Mouse (Mus musculus) midbrain, embryonic 16.5 days (tissue): ENCODE data around the gene Pim1. TPM values are rescaled to one million over a fixed set of nuclear protein-coding genes. Genes with fewer than 3 reads are reported as not detected.
"Not testable (repeated sequence)": the region's sequence is repeated elsewhere in the genome, so short reads cannot be mapped to it uniquely, and the experiment has no call there.

ENCODE experiments used
- ATAC-seq: fragments of 200-750 bp; cut with Nextera tagmentation; 2 replicates; pipeline ENCODE4 v1.8.0; 2017; ENCODE audit warnings: moderate TSS enrichment
- H3K27ac ChIP-seq: fragments of 300-500 bp; sonication (generic); 2 replicates; pipeline ENCODE4 v1.5.1; 2014; ENCODE audit warnings: mild to moderate bottlenecking, low read length, mixed read lengths
- H3K27me3 ChIP-seq: fragments of 300-500 bp; sonication (generic); 2 replicates; pipeline ENCODE4 v1.6.1; 2014; ENCODE audit warnings: low read depth, low read length, mixed read lengths; ENCODE audit not compliant: control insufficient read depth, insufficient read depth
- H3K36me3 ChIP-seq: fragments of 300-500 bp; sonication (generic); 2 replicates; pipeline ENCODE4 v1.6.1; 2014; ENCODE audit warnings: mild to moderate bottlenecking, low read length, moderate library complexity, mixed read lengths; ENCODE audit not compliant: control insufficient read depth, insufficient read depth
- H3K4me1 ChIP-seq: fragments of 300-500 bp; sonication (generic); 2 replicates; pipeline ENCODE4 v1.6.1; 2014; ENCODE audit warnings: mild to moderate bottlenecking, low read length, mixed read lengths; ENCODE audit not compliant: control insufficient read depth, insufficient read depth
- H3K4me2 ChIP-seq: fragments of 300-500 bp; sonication (generic); 2 replicates; pipeline ENCODE4 v1.6.1; 2014; ENCODE audit warnings: mild to moderate bottlenecking, low read length, mixed read lengths
- H3K4me3 ChIP-seq: fragments of 300-500 bp; sonication (generic); 2 replicates; pipeline ENCODE4 v1.5.1; 2014; ENCODE audit warnings: low read depth, mild to moderate bottlenecking, low read length, moderate library complexity, mixed read lengths
- H3K9ac ChIP-seq: fragments of 300-500 bp; sonication (generic); 2 replicates; pipeline ENCODE4 v1.6.1; 2014; ENCODE audit warnings: low read depth, low read length, mixed read lengths
- H3K9me3 ChIP-seq: fragments of 300-500 bp; sonication (generic); replicated peaks from 2 replicates; pipeline ENCODE4 v1.6.1; 2014; ENCODE audit warnings: mild to moderate bottlenecking, low read length, mixed read lengths; ENCODE audit not compliant: control insufficient read depth, poor library complexity, severe bottlenecking
- WGBS: fragments of 180-500 bp; shearing (Covaris S2); extraction: QIAGEN DNeasy Blood & Tissue Kit; methylation state at CpG from one replicate; pipeline ENCODE4 v1.1.7; 2014; 5-methylcytosine and 5-hydroxymethylcytosine counted together
- polyA plus RNA-seq: library from polyadenylated mRNA; unstranded; fragments of >200 nt; fragmentation: Nextera tagmentation; extraction: Ambion mirVana; gene quantifications from 2 replicates; pipeline ENCODE4 v1.2.1, GENCODE M21; 2015

Gene Pim1
- polyA plus RNA-seq, 1 experiment from 2014 or later = 7.3 TPM

DNA sequence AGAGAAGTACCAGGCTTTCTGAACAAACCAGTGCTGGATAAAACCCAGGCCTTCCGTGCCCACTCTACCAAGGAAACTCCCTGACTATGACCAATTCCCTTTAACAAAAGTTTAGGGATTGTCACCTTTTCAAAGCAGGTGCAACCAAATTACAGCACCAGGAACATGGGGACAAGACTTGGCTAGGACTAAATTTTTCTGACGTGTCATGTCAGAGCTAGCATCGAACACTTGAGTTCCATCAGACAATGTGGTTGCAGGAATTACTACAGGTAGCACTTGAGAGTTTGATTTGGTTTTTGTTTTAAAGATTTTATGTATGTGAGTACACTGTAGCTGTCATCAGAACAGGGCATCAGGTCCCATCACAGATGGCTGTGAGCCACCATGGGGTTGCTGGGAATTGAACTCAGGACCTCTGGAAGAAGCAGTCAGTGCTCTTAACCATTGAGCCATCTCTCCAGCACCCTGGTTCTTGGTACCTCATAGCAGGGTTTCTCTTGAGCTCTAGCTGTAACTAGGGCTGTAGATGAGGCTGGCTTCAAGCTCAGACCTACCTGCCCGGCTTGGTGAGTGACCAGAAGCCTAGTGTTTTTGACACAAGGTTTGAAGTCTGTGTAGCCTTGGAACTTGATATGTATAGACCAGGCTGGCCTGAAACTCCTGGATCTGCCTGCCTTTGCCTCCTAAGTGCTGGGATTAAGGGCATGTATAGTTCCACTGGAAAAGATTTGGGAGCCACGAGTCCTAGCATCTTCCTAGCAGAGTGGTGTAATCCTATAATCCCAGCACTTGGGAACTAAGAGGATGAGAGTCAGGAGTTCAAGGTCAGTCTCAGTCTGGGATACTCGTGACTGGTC lies 5.9 kb downstream of the Pim1 start:
- 73% methylated on average over 6 of the region's 6 CpGs for WGBS
- peaks cover 14% of the 10 kb centered on the region for H3K4me1 ChIP-seq
- ATAC-seq = no peak
- H3K36me3 ChIP-seq = peaks cover 2% of the 10 kb centered on the region; the same call in 1 of the 2 replicates
- no peaks in the 10 kb centered on the region for H3K9me3 ChIP-seq
- H3K4me3 ChIP-seq = no peak overlapping the region
- H3K27ac ChIP-seq = no peak overlapping the region
- no peaks in the 10 kb centered on the region for H3K27me3 ChIP-seq
- no peak overlapping the region for H3K4me2 ChIP-seq
- no peak overlapping the region for H3K9ac ChIP-seq

DNA sequence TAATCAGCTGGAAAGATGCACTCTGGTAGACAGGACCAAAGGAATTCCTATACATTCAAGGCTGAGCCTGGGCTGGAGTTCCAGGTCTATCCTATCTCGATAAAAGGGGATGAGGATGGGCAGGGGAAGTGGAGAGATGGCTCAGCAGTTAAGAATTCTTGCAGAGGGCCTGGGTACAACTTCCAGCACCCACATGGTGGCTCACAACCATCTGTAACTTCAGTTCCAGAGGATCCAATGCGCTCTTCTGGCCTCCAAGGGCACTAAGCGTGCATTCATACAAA lies 6.5 kb downstream of the Pim1 start:
- no peak overlapping the region for H3K27ac ChIP-seq
- H3K4me1 ChIP-seq = peaks cover 14% of the 10 kb centered on the region
- no peaks in the 10 kb centered on the region for H3K9me3 ChIP-seq
- H3K4me2 ChIP-seq = no peak overlapping the region
- WGBS = 95% methylated on average over 3 of the region's 3 CpGs
- H3K27me3 ChIP-seq = no peaks in the 10 kb centered on the region
- H3K4me3 ChIP-seq = no peak overlapping the region
- H3K36me3 ChIP-seq = peaks cover 2% of the 10 kb centered on the region; the same call in 1 of the 2 replicates
- ATAC-seq = no peak
- H3K9ac ChIP-seq = no peak overlapping the region

DNA sequence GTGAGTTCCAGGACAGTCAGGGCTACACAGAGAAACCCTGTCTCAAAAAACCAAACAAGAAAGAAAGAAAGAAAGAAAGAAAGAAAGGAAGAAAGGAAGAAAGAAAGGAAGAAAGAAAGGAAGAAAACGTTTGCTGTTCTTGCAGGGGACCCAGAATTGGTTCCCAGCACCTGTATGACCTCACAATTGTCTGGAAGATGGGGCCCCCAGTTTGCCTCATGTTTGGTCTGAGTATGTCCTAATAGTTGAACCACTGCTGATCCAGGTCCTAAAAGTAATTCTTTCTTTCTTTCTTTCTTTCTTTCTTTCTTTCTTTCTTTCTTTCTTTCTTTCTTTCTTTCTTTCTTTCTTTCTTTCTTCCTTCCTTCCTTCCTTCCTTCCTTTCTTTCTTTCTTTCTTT lies 6.9 kb downstream of the Pim1 start:
- H3K4me2 ChIP-seq, H3K9ac ChIP-seq, H3K36me3 ChIP-seq, H3K4me3 ChIP-seq, ATAC-seq, H3K9me3 ChIP-seq, H3K27me3 ChIP-seq, H3K27ac ChIP-seq: not testable (repeated sequence)
- WGBS = 74% methylated on average over 1 of the region's 1 CpGs
- peaks cover 11% of the 10 kb centered on the region for H3K4me1 ChIP-seq

DNA sequence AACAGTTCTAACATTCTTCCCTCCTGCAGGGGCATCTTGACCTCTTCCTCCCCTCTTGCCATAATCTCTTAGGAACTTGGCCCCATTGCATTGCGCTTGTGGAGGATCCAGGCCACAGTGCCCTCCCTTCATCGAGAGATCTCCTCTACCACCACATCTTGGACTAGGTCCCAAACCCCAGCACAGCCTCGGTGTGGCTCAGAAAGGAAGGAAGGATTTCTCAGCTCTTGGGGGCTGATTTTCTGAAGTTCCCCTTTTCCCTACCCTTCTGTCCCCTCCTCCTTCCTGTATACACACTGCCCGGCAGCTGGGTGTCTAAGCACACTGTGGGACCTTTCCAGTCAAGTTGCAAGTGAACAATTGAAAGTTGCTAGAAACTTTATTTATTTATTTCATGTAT lies 7.5 kb downstream of the Pim1 start:
- no peaks in the 10 kb centered on the region for H3K27me3 ChIP-seq
- peaks cover 6% of the 10 kb centered on the region for H3K4me1 ChIP-seq
- H3K36me3 ChIP-seq = peaks cover 2% of the 10 kb centered on the region; the same call in 1 of the 2 replicates
- ATAC-seq = no peak
- no peak overlapping the region for H3K27ac ChIP-seq
- WGBS = 58% methylated on average over 4 of the region's 4 CpGs
- no peak overlapping the region for H3K4me2 ChIP-seq
- H3K9me3 ChIP-seq = no peaks in the 10 kb centered on the region
- H3K9ac ChIP-seq = no peak overlapping the region
- no peak overlapping the region for H3K4me3 ChIP-seq

DNA sequence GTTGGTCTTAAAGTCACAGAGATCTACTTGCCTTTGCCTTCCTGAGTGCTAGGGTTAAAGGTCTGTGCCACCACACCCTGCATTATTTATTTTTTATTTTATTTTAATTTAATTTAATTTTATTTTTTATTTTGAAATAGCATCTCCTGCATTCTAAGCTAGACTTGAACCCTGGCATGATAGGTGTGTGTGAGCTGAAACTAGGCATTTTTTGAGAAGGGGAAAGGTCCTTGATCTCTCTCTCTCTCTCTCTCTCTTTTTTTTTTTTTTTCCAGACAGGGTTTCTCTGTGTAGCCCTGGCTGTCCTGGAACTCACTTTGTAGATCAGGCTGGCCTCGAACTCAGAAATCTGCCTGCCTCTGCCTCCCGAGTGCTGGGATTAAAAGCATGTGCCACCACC lies 8.4 kb downstream of the Pim1 start:
- not testable (repeated sequence) for H3K4me3 ChIP-seq, H3K27ac ChIP-seq, H3K9ac ChIP-seq, H3K9me3 ChIP-seq, H3K27me3 ChIP-seq, H3K4me2 ChIP-seq, ATAC-seq, H3K4me1 ChIP-seq, H3K36me3 ChIP-seq
- 86% methylated on average over 1 of the region's 2 CpGs for WGBS

DNA sequence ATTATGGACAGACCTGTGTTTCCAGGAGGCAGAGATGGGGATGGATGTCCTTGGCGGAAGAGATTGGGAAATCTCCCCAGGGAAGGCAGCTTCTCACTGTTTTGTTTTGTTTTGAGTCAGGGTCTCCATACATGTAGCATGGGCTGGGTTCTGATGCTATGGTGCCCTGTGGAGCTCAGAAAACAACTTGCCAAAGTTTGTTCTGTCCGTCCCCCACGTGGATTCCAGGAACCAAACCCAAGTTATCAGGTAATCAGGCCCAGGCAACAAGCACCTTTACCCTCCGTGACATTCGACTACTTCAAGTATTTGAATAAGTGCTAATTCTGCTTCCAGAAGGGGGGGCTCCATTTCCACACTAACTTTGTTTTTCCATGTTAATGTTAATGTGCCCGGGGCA lies 9.0 kb downstream of the Pim1 start:
- peaks cover 2% of the 10 kb centered on the region; the same call in 1 of the 2 replicates for H3K36me3 ChIP-seq
- WGBS = 83% methylated on average over 6 of the region's 6 CpGs
- H3K4me2 ChIP-seq = no peak overlapping the region
- H3K27me3 ChIP-seq = no peaks in the 10 kb centered on the region
- H3K4me3 ChIP-seq = no peak overlapping the region
- H3K4me1 ChIP-seq = no peaks in the 10 kb centered on the region
- ATAC-seq = no peak
- H3K9me3 ChIP-seq = no peaks in the 10 kb centered on the region
- no peak overlapping the region for H3K9ac ChIP-seq
- H3K27ac ChIP-seq = no peak overlapping the region

DNA sequence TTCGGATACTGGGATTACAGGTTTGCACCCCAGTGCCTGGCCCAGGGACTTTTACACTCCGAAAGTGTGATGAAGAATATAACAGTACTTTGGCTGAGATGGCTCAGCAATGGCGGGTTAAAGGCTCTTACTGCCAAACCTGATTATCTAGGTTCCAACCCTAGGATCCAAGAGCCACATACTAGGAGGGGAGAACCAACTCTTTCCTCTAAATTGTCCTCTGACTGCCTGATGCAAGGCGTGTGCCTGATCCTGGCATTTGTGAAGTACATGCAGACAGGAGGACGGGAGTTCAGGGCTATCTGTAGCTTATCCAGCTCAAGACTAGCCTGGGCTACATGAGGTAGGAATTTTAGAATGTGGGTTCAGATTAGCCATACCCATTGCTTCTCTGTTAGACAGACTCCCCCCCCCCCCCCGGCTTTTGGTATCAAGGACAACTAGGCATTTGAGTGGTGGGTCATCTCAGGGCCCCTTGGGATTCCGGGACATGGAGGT lies 9.7 kb downstream of the Pim1 start:
- Histone ChIP-seq H3K27ac (no peak overlapping the region), H3K36me3 (no peaks in the 10 kb centered on the region), H3K4me1 (no peaks in the 10 kb centered on the region), H3K9me3 (no peaks in the 10 kb centered on the region), H3K27me3 (no peaks in the 10 kb centered on the region), H3K4me2 (no peak overlapping the region), H3K4me3 (no peak overlapping the region), H3K9ac (no peak overlapping the region)
- ATAC-seq = no peak
- WGBS = 80% methylated on average over 7 of the region's 7 CpGs

DNA sequence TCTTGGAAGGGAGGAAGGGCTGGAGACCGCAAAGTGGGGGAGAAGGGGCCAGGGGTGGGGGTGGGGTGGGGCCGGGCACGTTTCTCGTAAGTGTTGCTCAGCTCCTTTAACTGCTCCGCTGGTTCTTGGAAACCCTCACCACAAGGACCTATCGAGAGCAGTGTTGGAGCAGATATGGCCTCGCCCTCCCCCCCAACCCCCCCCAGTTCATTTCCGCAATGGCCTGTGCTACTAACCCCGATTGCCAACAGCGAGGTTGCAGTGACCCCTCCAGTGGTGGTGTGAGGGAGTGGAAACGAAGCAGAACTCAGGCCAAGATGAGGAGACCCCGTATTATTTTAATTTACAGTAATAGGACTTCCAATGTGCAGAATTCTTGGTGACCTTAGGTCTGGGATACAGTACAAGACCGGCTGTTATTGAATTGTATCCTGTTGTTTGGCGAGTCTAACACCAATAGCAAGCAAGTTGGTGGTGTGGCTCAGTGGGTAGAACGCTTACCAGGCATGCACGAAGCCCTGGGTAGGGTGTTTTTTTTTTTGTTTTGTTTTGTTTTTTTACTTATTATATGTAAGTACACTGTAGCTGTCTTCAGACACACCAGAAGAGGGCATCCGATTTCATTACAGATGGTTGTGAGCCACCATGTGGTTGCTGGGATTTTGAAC lies 10.4 kb downstream of the Pim1 start:
- no peaks in the 10 kb centered on the region for H3K9me3 ChIP-seq
- H3K4me2 ChIP-seq = no peak overlapping the region
- no peak overlapping the region for H3K27ac ChIP-seq
- no peaks in the 10 kb centered on the region for H3K4me1 ChIP-seq
- H3K36me3 ChIP-seq = no peaks in the 10 kb centered on the region
- no peak overlapping the region for H3K4me3 ChIP-seq
- no peak overlapping the region for H3K9ac ChIP-seq
- H3K27me3 ChIP-seq = no peaks in the 10 kb centered on the region
- WGBS = 77% methylated on average over 17 of the region's 17 CpGs
- ATAC-seq = no peak

DNA sequence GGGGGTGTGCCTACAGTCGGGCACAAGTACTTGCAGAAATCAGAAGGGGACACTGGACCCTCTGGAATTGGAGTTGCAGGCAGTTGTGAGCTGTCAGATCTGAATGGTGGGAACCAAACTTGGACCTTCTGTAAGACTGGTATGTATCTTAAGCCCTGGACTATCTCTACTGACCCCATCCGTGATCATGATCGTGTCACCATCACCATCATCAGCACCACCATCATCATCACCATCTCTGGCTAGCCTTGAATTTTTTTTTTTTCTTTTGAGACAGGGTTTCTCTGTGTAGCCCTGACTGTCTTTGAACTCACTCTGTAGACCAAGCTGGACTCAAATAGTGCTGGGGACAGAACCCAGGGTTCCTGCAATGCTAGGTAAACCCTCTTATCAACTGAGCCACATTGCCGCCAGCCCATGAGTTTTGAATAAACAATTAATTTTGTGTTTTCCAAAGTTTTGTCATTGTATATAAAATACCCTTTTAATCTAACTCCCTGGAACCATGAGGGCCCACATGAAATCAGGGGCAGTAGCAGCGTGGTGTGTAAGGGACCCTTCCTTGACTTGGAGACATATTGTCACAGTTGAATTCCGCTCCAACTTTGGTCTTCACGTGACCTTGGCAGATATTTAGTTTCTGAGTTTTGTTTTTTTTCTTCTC lies 11.6 kb downstream of the Pim1 start:
- no peak overlapping the region for H3K27ac ChIP-seq
- no peaks in the 10 kb centered on the region for H3K36me3 ChIP-seq
- no peak overlapping the region for H3K4me2 ChIP-seq
- no peaks in the 10 kb centered on the region for H3K9me3 ChIP-seq
- no peaks in the 10 kb centered on the region for H3K4me1 ChIP-seq
- no peaks in the 10 kb centered on the region for H3K27me3 ChIP-seq
- WGBS = 80% methylated on average over 7 of the region's 7 CpGs
- ATAC-seq = no peak
- H3K9ac ChIP-seq = no peak overlapping the region
- no peak overlapping the region for H3K4me3 ChIP-seq
